Mouse (Mus musculus): ENCODE data around the gene Ttc39d. TPM values are rescaled to one million over a fixed set of nuclear protein-coding genes. Genes with fewer than 3 reads are reported as not detected.

The Ttc39d gene
- polyA plus RNA-seq, 1 experiment from 2014 or later, result not detected

DNA sequence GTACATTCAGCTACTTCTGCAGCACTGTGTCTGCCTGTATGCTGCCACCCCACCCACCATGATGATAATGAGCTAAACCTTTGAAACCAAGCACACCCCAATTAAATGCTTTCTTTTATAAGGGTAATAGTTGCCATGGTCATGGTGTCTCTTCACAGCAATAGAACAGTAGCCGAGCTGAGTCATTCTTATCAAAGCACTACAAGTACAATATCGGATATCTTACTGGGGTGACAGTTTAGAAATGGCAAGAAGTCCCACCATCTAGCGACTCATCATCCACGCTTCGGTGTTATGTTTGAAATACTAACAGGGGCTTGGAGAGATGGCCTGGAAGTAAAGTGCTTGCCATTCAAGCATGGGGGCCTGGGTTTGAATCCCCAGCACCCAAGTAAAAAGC, 26.6 kb downstream of the Ttc39d start:
- Histone ChIP-seq H3K27ac (ENCODE audit: low read depth, low read length) (no peak overlapping the region), H3K9me3 (ENCODE audit: control insufficient read depth, low read length) (no peaks in the 10 kb centered on the region), H3K4me1 (replicated peaks; ENCODE audit: control insufficient read depth, insufficient read depth, low read length) (no peaks in the 10 kb centered on the region), H3K36me3 (ENCODE audit: control insufficient read depth, insufficient read depth, low read length) (peaks cover 6% of the 10 kb centered on the region; the same call in 1 of the 2 replicates), H3K27me3 (replicated peaks; ENCODE audit: control insufficient read depth, insufficient read depth, low read length) (no peaks in the 10 kb centered on the region), H3K4me3 (ENCODE audit: low read depth, low read length) (no peak overlapping the region), H3K4me2 (no peak overlapping the region), H3K9ac (ENCODE audit: low read depth, low read length) (no peak overlapping the region)
- DNase-seq (ENCODE audit: low spot score) (no peak), ATAC-seq (replicated peaks; ENCODE audit: low FRiP score) (no peak)
- WGBS, result 89% methylated on average over 5 of the region's 5 CpGs

DNA sequence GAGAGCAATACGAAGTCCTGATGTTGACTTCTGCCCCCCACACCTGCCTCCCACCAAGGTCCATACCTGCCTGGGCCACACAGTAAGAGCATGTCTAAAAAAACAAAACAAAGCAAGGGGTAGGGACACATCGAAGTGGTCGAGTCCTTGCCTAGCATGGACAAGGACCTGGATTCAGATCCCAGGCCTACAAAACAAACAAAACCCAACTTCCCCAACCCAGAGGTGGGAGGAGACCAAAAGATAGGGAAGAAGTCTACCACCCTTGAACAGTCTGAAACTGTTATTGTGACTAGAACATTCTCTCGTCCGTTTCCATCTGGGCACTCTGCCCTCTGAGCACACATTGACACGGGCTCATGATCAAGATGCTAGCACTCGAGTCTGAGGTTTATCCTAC, 27.1 kb downstream of the Ttc39d start:
- no peak for DNase-seq (ENCODE audit: low spot score)
- Histone ChIP-seq H3K4me2 (no peak overlapping the region), H3K9ac (ENCODE audit: low read depth, low read length) (no peak overlapping the region), H3K4me3 (ENCODE audit: low read depth, low read length) (no peak overlapping the region), H3K27me3 (replicated peaks; ENCODE audit: control insufficient read depth, insufficient read depth, low read length) (no peaks in the 10 kb centered on the region), H3K27ac (ENCODE audit: low read depth, low read length) (no peak overlapping the region), H3K36me3 (ENCODE audit: control insufficient read depth, insufficient read depth, low read length) (peaks cover 3% of the 10 kb centered on the region), H3K4me1 (replicated peaks; ENCODE audit: control insufficient read depth, insufficient read depth, low read length) (no peaks in the 10 kb centered on the region), H3K9me3 (ENCODE audit: control insufficient read depth, low read length) (no peaks in the 10 kb centered on the region)
- 82% methylated on average over 7 of the region's 7 CpGs for WGBS
- no peak for ATAC-seq (replicated peaks; ENCODE audit: low FRiP score)

DNA sequence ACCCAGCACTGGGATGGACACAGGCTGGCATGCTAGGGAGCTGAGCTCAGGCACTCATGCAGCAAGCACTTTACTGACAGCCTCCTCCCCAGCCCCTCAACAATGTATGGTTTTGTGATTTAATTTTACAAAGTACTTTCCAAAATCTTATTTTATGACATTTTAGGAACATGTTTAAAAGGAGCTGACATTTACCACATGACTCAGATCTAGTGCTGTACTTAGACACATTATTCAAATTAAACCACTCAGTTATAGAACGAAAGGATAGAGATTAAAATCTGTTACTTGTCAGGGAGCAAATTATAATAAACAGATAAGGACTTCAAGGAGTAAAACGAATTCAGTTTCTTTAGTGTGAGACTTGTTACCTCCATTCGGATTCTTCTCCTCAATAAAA, 28.2 kb downstream of the Ttc39d start:
- no peak overlapping the region for H3K4me3 ChIP-seq (ENCODE audit: low read depth, low read length)
- WGBS, result 77% methylated on average over 3 of the region's 3 CpGs
- ATAC-seq (replicated peaks; ENCODE audit: low FRiP score) (no peak), DNase-seq (ENCODE audit: low spot score) (no peak)
- H3K27me3 ChIP-seq (replicated peaks; ENCODE audit: control insufficient read depth, insufficient read depth, low read length), result no peaks in the 10 kb centered on the region
- no peaks in the 10 kb centered on the region for H3K9me3 ChIP-seq (ENCODE audit: control insufficient read depth, low read length)
- no peak overlapping the region for H3K9ac ChIP-seq (ENCODE audit: low read depth, low read length)
- no peak overlapping the region for H3K27ac ChIP-seq (ENCODE audit: low read depth, low read length)
- no peak overlapping the region for H3K4me2 ChIP-seq
- no peaks in the 10 kb centered on the region for H3K4me1 ChIP-seq (replicated peaks; ENCODE audit: control insufficient read depth, insufficient read depth, low read length)
- peaks cover 12% of the 10 kb centered on the region for H3K36me3 ChIP-seq (ENCODE audit: control insufficient read depth, insufficient read depth, low read length)

DNA sequence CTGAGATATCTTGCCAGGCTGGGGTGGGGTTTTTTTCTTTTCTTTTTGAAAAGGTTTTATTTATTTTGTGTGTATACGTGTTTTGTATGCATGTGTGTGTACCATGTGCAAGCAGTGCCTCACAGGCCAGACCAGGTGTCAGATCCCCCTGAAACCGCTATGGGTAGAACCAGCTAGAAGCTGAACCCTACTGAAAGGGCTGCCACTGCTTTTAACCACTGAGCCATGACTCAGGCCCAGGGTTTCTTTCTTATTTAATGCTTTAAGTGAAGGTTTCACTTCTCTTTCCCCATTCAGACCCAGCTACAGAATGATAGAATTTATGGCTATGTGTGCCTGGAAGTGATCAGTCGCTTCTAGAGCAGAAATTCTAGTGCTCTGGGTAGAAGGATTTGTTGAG, 29.5 kb downstream of the Ttc39d start:
- Histone ChIP-seq H3K27me3 (replicated peaks; ENCODE audit: control insufficient read depth, insufficient read depth, low read length) (no peaks in the 10 kb centered on the region), H3K9me3 (ENCODE audit: control insufficient read depth, low read length) (no peaks in the 10 kb centered on the region), H3K4me1 (replicated peaks; ENCODE audit: control insufficient read depth, insufficient read depth, low read length) (no peaks in the 10 kb centered on the region), H3K27ac (ENCODE audit: low read depth, low read length) (no peak overlapping the region), H3K4me3 (ENCODE audit: low read depth, low read length) (no peak overlapping the region), H3K9ac (ENCODE audit: low read depth, low read length) (no peak overlapping the region), H3K4me2 (no peak overlapping the region), H3K36me3 (ENCODE audit: control insufficient read depth, insufficient read depth, low read length) (peaks cover 17% of the 10 kb centered on the region)
- WGBS, result 83% methylated on average over 3 of the region's 3 CpGs
- ATAC-seq (replicated peaks; ENCODE audit: low FRiP score) (no peak), DNase-seq (ENCODE audit: low spot score) (no peak)

DNA sequence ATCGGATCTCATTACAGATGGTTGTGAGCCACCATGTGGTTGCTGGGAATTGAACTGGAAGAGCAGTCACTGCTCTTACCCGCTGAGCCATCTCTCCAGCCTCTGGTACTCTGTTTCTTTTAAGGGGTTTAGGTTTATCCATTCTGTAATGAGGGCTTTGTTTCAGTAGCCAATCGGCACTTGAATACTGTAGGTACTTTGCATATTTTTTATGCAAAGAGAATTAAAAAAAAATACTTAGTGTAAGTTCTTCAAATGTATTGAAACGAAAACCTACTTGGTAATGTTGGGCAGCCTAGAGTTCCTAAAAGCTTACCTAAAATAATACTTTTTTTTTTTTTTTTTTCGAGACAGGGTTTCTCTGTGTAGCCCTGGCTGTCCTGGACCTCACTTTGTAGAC, 30.2 kb downstream of the Ttc39d start:
- WGBS, result 87% methylated on average over 5 of the region's 5 CpGs
- Histone ChIP-seq H3K4me2 (no peak overlapping the region), H3K36me3 (ENCODE audit: control insufficient read depth, insufficient read depth, low read length) (peaks cover 17% of the 10 kb centered on the region), H3K9me3 (ENCODE audit: control insufficient read depth, low read length) (no peaks in the 10 kb centered on the region), H3K4me1 (replicated peaks; ENCODE audit: control insufficient read depth, insufficient read depth, low read length) (no peaks in the 10 kb centered on the region), H3K4me3 (ENCODE audit: low read depth, low read length) (no peak overlapping the region), H3K9ac (ENCODE audit: low read depth, low read length) (no peak overlapping the region), H3K27me3 (replicated peaks; ENCODE audit: control insufficient read depth, insufficient read depth, low read length) (no peaks in the 10 kb centered on the region), H3K27ac (ENCODE audit: low read depth, low read length) (no peak overlapping the region)
- DNase-seq (ENCODE audit: low spot score) (no peak), ATAC-seq (replicated peaks; ENCODE audit: low FRiP score) (no peak)

DNA sequence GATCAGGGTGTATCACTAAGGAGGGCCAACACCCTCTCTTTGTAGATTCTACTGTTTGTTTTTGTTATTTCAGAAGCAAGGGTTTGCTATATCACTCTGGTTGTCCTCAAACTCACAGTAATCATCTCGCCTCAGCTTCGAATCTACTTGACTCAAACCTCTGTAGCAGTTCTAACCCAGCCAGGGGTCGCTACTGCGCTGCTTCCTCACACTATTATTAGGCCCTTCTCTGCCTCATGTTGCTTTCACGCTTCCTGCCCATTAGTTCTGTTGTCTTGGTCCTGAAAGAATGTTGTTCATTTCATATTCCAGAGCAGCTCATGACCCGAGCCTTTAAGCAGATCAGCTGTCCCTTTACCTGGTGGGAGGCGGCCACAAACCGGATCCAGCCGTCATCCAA, 34.3 kb downstream of the Ttc39d start:
- Histone ChIP-seq H3K9ac (ENCODE audit: low read depth, low read length) (no peak overlapping the region), H3K4me2 (no peak overlapping the region), H3K36me3 (ENCODE audit: control insufficient read depth, insufficient read depth, low read length) (peaks cover 33% of the 10 kb centered on the region), H3K9me3 (ENCODE audit: control insufficient read depth, low read length) (no peaks in the 10 kb centered on the region), H3K27ac (ENCODE audit: low read depth, low read length) (no peak overlapping the region), H3K4me1 (replicated peaks; ENCODE audit: control insufficient read depth, insufficient read depth, low read length) (no peaks in the 10 kb centered on the region; the same call in 1 of the 2 replicates), H3K27me3 (replicated peaks; ENCODE audit: control insufficient read depth, insufficient read depth, low read length) (no peaks in the 10 kb centered on the region), H3K4me3 (ENCODE audit: low read depth, low read length) (no peak overlapping the region)
- 85% methylated on average over 9 of the region's 9 CpGs for WGBS
- DNase-seq (ENCODE audit: low spot score), result no peak
- no peak for ATAC-seq (replicated peaks; ENCODE audit: low FRiP score)

DNA sequence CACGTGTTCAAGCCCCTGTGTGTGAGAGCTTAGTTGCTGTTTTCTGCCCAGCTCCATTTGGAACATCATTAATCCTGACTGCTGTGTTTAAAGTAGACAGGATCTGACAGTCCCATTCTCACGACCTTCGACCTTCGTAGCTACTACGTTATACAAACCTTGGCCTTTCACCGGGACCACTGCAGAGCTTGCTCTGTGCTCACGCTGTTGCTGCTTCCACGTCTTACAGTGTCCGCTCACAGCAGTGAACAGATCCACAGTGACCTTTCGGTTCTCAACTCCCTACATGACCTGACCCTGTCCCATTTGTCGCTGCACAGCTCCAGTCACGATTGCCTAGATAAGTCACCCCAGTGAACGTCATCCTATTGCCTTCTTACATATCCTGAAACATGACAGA, 35.9 kb downstream of the Ttc39d start:
- peak; percentile 58 for ATAC-seq (replicated peaks; ENCODE audit: low FRiP score)

DNA sequence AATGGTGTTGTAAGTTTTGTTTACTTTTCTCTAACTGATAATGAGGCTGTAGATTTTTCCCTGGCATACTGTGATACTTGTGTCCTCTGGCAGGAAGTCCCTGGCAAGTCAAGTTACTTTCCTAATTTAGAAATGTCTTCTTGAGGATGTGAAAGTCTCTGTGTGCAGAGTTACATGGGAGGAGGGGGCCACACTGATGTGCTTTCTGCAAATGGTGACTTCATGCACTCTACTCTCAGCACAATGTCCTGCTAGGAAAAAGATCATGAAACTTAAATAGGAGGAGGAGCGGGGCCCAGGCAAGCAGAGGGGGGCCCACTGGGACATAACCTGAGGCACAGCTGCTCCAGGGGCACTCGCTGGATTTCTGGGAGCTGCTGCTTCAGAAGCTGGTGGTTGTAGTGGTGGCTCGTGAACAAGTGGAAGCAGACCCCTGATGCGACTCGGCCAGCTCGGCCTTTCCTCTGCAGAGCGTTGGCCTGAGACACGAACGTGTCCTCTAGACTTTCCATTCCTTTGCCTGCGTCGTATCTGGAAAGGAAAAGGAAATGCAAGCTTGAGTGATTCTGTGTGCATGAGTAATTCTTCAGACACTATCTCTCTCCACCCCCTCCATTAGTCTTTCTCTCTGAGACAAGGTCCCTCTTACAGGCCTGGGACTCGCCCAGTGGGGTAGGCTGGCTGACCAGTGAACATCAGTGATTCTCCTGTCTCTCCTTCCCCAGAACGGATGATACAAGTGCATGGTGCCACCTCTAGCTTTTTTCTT, 45.7 kb downstream of the Ttc39d start:
- no peak overlapping the region for H3K4me3 ChIP-seq (ENCODE audit: low read depth, low read length)
- peak overlapping the region; percentile 14; the same call in 1 of the 2 replicates for H3K27ac ChIP-seq (ENCODE audit: low read depth, low read length)
- peaks cover 6% of the 10 kb centered on the region; the same call in 1 of the 2 replicates for H3K4me1 ChIP-seq (replicated peaks; ENCODE audit: control insufficient read depth, insufficient read depth, low read length)
- peaks cover 26% of the 10 kb centered on the region for H3K36me3 ChIP-seq (ENCODE audit: control insufficient read depth, insufficient read depth, low read length)
- no peaks in the 10 kb centered on the region for H3K27me3 ChIP-seq (replicated peaks; ENCODE audit: control insufficient read depth, insufficient read depth, low read length)
- no peak overlapping the region for H3K4me2 ChIP-seq
- 75% methylated on average over 13 of the region's 13 CpGs for WGBS
- DNase-seq (ENCODE audit: low spot score) (no peak), ATAC-seq (replicated peaks; ENCODE audit: low FRiP score) (peak; percentile 56; the same call in 1 of the 2 replicates)
- no peak overlapping the region for H3K9ac ChIP-seq (ENCODE audit: low read depth, low read length)
- no peaks in the 10 kb centered on the region for H3K9me3 ChIP-seq (ENCODE audit: control insufficient read depth, low read length)

More for the DNA sequence above, 35.9 kb downstream of the Ttc39d start:
- H3K9ac ChIP-seq (ENCODE audit: low read depth, low read length), result no peak overlapping the region
- no peak overlapping the region for H3K4me3 ChIP-seq (ENCODE audit: low read depth, low read length)
- no peaks in the 10 kb centered on the region for H3K9me3 ChIP-seq (ENCODE audit: control insufficient read depth, low read length)
- H3K27ac ChIP-seq (ENCODE audit: low read depth, low read length), result peak overlapping the region; percentile 32; the same call in 1 of the 2 replicates
- H3K27me3 ChIP-seq (replicated peaks; ENCODE audit: control insufficient read depth, insufficient read depth, low read length), result no peaks in the 10 kb centered on the region
- 53% methylated on average over 13 of the region's 13 CpGs for WGBS
- H3K4me2 ChIP-seq, result no peak overlapping the region
- DNase-seq (ENCODE audit: low spot score), result no peak
- H3K4me1 ChIP-seq (replicated peaks; ENCODE audit: control insufficient read depth, insufficient read depth, low read length), result no peaks in the 10 kb centered on the region; the same call in 1 of the 2 replicates
- peaks cover 33% of the 10 kb centered on the region for H3K36me3 ChIP-seq (ENCODE audit: control insufficient read depth, insufficient read depth, low read length)

DNA sequence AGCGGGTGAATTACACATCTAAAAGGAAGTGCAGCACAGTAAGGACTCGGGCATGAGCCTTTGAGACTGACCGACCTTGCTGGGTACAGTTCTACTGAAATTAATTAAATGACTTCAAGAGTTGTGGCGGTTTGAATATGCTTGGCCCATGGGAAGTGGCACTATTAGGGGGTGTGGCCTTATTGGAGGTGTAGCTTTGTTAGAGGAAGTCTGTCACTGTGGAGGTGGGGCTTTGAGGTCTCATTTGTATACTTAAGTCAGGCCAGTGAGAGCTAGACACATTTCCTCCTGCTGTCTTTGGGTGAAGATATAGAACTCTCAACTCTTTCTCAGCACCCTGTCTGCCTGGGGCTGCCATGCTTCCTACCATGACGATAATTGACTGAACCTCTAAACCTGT, 47.2 kb downstream of the Ttc39d start:
- H3K36me3 ChIP-seq (ENCODE audit: control insufficient read depth, insufficient read depth, low read length), result peaks cover 23% of the 10 kb centered on the region
- peak overlapping the region; percentile 43; the same call in 1 of the 2 replicates for H3K27ac ChIP-seq (ENCODE audit: low read depth, low read length)
- WGBS, result 87% methylated on average over 5 of the region's 5 CpGs

More for the DNA sequence above, 47.2 kb downstream of the Ttc39d start:
- Histone ChIP-seq H3K9me3 (ENCODE audit: control insufficient read depth, low read length) (no peaks in the 10 kb centered on the region), H3K4me2 (no peak overlapping the region), H3K9ac (ENCODE audit: low read depth, low read length) (no peak overlapping the region), H3K4me3 (ENCODE audit: low read depth, low read length) (no peak overlapping the region), H3K4me1 (replicated peaks; ENCODE audit: control insufficient read depth, insufficient read depth, low read length) (peaks cover 6% of the 10 kb centered on the region; the same call in 1 of the 2 replicates), H3K27me3 (replicated peaks; ENCODE audit: control insufficient read depth, insufficient read depth, low read length) (no peaks in the 10 kb centered on the region)
- ATAC-seq (replicated peaks; ENCODE audit: low FRiP score), result no peak
- DNase-seq (ENCODE audit: low spot score), result no peak

Measured in liver, embryonic 11.5 days (tissue).